Mouse (Mus musculus): ENCODE measurements around the gene Stat2.

GRCm38 (mm10) chr10:128302357-128302756 lies 32.0 kb downstream of the Stat2 start:
- TF ChIP-seq GATA1 (IDR thresholded peaks at IDR 0.05; ENCODE audit: borderline replicate concordance, low read length) = no peak
- TF ChIP-seq FLI1 (IDR thresholded peaks at IDR 0.05; ENCODE audit: low read length) = no peak

Data from megakaryocyte, embryonic 14.5 days (primary cell).